Mouse (Mus musculus) heart, adult 9 months (tissue): Measurements from ENCODE around the gene Usp6nl.

Experiments used
- DNase-seq, 2 experiments: peaks; one replicate each; pipeline ENCODE4 v3.0.0; 2022; ENCODE audit warnings: low spot score in 2 of 2

Gene Usp6nl

GRCm38 (mm10) chr2:6331324-6332137 is 9.1 kb downstream of the Usp6nl start:
- DNase-seq, result no peak

- no peak for DNase-seq
These were observed 11.1 kb downstream of the Usp6nl start for GRCm38 (mm10) chr2:6333570-6333969.

GRCm38 (mm10) chr2:6334011-6334410 is 11.5 kb downstream of the Usp6nl start:
- no peak for DNase-seq

- no peak for DNase-seq
These were observed 12.7 kb downstream of the Usp6nl start for GRCm38 (mm10) chr2:6335032-6335735.

GRCm38 (mm10) chr2:6336013-6336412 is 13.5 kb downstream of the Usp6nl start:
- DNase-seq, result no peak

GRCm38 (mm10) chr2:6336649-6337048 is 14.2 kb downstream of the Usp6nl start:
- DNase-seq, result no peak

- no peak for DNase-seq
These were observed 15.0 kb downstream of the Usp6nl start for GRCm38 (mm10) chr2:6337436-6337835.

- no peak for DNase-seq
These were observed 15.7 kb downstream of the Usp6nl start for GRCm38 (mm10) chr2:6338031-6338629.

- no peak for DNase-seq
These were observed 18.0 kb downstream of the Usp6nl start for GRCm38 (mm10) chr2:6340439-6340838.

- no peak for DNase-seq
These were observed 19.0 kb downstream of the Usp6nl start for GRCm38 (mm10) chr2:6341496-6341895.

GRCm38 (mm10) chr2:6349256-6350092 is 27.0 kb downstream of the Usp6nl start:
- DNase-seq, result no peak

- no peak for DNase-seq
These were observed 27.7 kb downstream of the Usp6nl start for GRCm38 (mm10) chr2:6350164-6350563.

GRCm38 (mm10) chr2:6350931-6351695 is 28.6 kb downstream of the Usp6nl start:
- no peak for DNase-seq

GRCm38 (mm10) chr2:6352541-6352971 is 30.1 kb downstream of the Usp6nl start:
- DNase-seq, result peak in 1 of 2 experiments; percentile 4

- no peak for DNase-seq
These were observed 30.6 kb downstream of the Usp6nl start for GRCm38 (mm10) chr2:6353060-6353459.

GRCm38 (mm10) chr2:6357306-6357705 is 34.8 kb downstream of the Usp6nl start:
- DNase-seq, result no peak

- no peak for DNase-seq
These were observed 37.2 kb downstream of the Usp6nl start for GRCm38 (mm10) chr2:6359645-6360044.

- no peak for DNase-seq
These were observed 40.7 kb downstream of the Usp6nl start for GRCm38 (mm10) chr2:6363126-6363525.

GRCm38 (mm10) chr2:6363922-6364321 is 41.5 kb downstream of the Usp6nl start:
- no peak for DNase-seq

GRCm38 (mm10) chr2:6366521-6366928 is 44.1 kb downstream of the Usp6nl start:
- DNase-seq, result no peak

GRCm38 (mm10) chr2:6366973-6367372 is 44.5 kb downstream of the Usp6nl start:
- DNase-seq, result no peak
